Mouse (Mus musculus) intestine, embryonic 14.5 days (tissue): ENCODE measurements around the gene Klf9. TPM values are rescaled to one million over a fixed set of nuclear protein-coding genes. Genes with fewer than 3 reads are reported as not detected.

ENCODE experiments used
- ATAC-seq: fragments of 200-750 bp; cut with Nextera tagmentation; replicated peaks from 2 replicates; pipeline ENCODE4 v1.8.0; 2017; ENCODE audit warnings: low read depth, moderate number of reproducible peaks, moderate TSS enrichment, moderate library complexity; ENCODE audit not compliant: low FRiP score, low TSS enrichment
- DNase-seq: peaks from one replicate; pipeline ENCODE4 v3.0.0-alpha.2; 2018; ENCODE audit warnings: low spot score
- H3K27ac ChIP-seq: fragments of 300-500 bp; sonication (generic); 2 replicates; pipeline ENCODE4 v1.5.1; 2014; ENCODE audit warnings: low read depth, mild to moderate bottlenecking, control low read depth
- H3K27me3 ChIP-seq: fragments of 300-500 bp; sonication (generic); replicated peaks from 2 replicates; pipeline ENCODE4 v1.6.1; 2014; ENCODE audit warnings: low read length, control low read depth; ENCODE audit not compliant: control insufficient read depth, insufficient read depth
- H3K36me3 ChIP-seq: fragments of 300-500 bp; sonication (generic); 2 replicates; pipeline ENCODE4 v1.6.1; 2014; ENCODE audit warnings: low read length, control low read depth; ENCODE audit not compliant: control insufficient read depth, insufficient read depth
- H3K4me1 ChIP-seq: fragments of 300-500 bp; sonication (generic); replicated peaks from 2 replicates; pipeline ENCODE4 v1.6.1; 2014; ENCODE audit warnings: low read length, control low read depth, mixed read lengths; ENCODE audit not compliant: control insufficient read depth, insufficient read depth
- H3K4me2 ChIP-seq: fragments of 300-500 bp; sonication (generic); 2 replicates; pipeline ENCODE4 v1.6.1; 2014; ENCODE audit warnings: low read length
- H3K4me3 ChIP-seq: fragments of 300-500 bp; sonication (generic); 2 replicates; pipeline ENCODE4 v1.5.1; 2014; ENCODE audit warnings: low read depth, low read length, control low read depth, mixed read lengths
- H3K9ac ChIP-seq: fragments of 300-500 bp; sonication (generic); 2 replicates; pipeline ENCODE4 v1.6.1; 2014; ENCODE audit warnings: mild to moderate bottlenecking, low read length
- H3K9me3 ChIP-seq: fragments of 300-500 bp; sonication (generic); 2 replicates; pipeline ENCODE4 v1.6.1; 2016; ENCODE audit warnings: low read length, control low read depth; ENCODE audit not compliant: control insufficient read depth
- whole genome bisulfite sequencing: fragments of 180-500 bp; shearing (Covaris S2); extraction: QIAGEN DNeasy Blood & Tissue Kit; methylation state at CpG from one replicate; pipeline ENCODE4 v1.1.7; 2014; 5-methylcytosine and 5-hydroxymethylcytosine counted together
- microRNA counts: library from miRNA; unstranded; fragments of <30 nt; microRNA quantifications from one replicate; lab custom pipeline; 2016
- microRNA-seq: library from miRNA; unstranded; fragments of <30 nt; microRNA quantifications from one replicate; pipeline ENCODE4, GENCODE M21; 2016
- polyA plus RNA-seq: library from polyadenylated mRNA; unstranded; fragments of >200 nt; fragmentation: Nextera tagmentation; extraction: Ambion mirVana; gene quantifications from 2 replicates; pipeline ENCODE4 v1.2.1, GENCODE M21; 2014

Klf9 gene
- polyA plus RNA-seq, 1 experiment from 2014 or later, result 1.8 TPM

- H3K4me1 ChIP-seq, result no peaks in the 10 kb centered on the region
- ATAC-seq (no peak), DNase-seq (no peak)
- 89% methylated on average over 3 of the region's 3 CpGs for WGBS
- H3K4me2 ChIP-seq, result no peak overlapping the region
- H3K36me3 ChIP-seq, result peaks cover 40% of the 10 kb centered on the region
- H3K27ac ChIP-seq, result no peak overlapping the region
- 0 out of 2 replicates have a peak, but pooled peaks cover 8% of the 10 kb centered on the region for H3K9me3 ChIP-seq
- H3K27me3 ChIP-seq, result no peaks in the 10 kb centered on the region
- H3K9ac ChIP-seq, result no peak overlapping the region
- no peak overlapping the region for H3K4me3 ChIP-seq
Measured at GRCm38 (mm10) chr19:23203505-23204053, 62.6 kb downstream of the Klf9 start.

- Histone ChIP-seq H3K36me3 (peaks cover 68% of the 10 kb centered on the region), H3K4me1 (no peaks in the 10 kb centered on the region), H3K9ac (no peak overlapping the region), H3K27ac (no peak overlapping the region), H3K9me3 (no peaks in the 10 kb centered on the region), H3K4me2 (no peak overlapping the region), H3K27me3 (no peaks in the 10 kb centered on the region), H3K4me3 (no peak overlapping the region)
- WGBS, result 86% methylated on average over 6 of the region's 6 CpGs
- ATAC-seq, result no peak
- no peak for DNase-seq
Measured at GRCm38 (mm10) chr19:23211325-23211724, 70.3 kb downstream of the Klf9 start.

GRCm38 (mm10) chr19:23214326-23214725 lies 73.3 kb downstream of the Klf9 start:
- Histone ChIP-seq H3K9ac (no peak overlapping the region), H3K36me3 (peaks cover 67% of the 10 kb centered on the region), H3K4me3 (no peak overlapping the region), H3K4me2 (no peak overlapping the region), H3K27me3 (no peaks in the 10 kb centered on the region), H3K27ac (no peak overlapping the region), H3K9me3 (no peaks in the 10 kb centered on the region), H3K4me1 (no peaks in the 10 kb centered on the region)
- ATAC-seq (no peak), DNase-seq (no peak)
- WGBS, result 94% methylated on average over 8 of the region's 8 CpGs

MicroRNAs within 50 kb of the gene (microRNA counts, 519-probe panel; counts per million panel counts)
- microRNA mmu-miR-1192 (lab: Ali Mortazavi, UCI), result not detected

Small RNAs within 50 kb of the gene (microRNA-seq; reads per million reads assigned to microRNA genes)
- not detected for gene Mir1192

Other genes with a start within 250 kb of the Klf9 start
- 32.2 and 38.4 TPM in 2 replicates for gene Smc5, start 132.7 kb downstream of the Klf9 start, polyA plus RNA-seq